Mouse (Mus musculus) MEL (cell line): Measurements from ENCODE around the gene Uncx.

Experiments
- CTCF ChIP-seq, 3 experiments: IDR thresholded peaks in 2 of 3; conservative IDR thresholded peaks in 1 of 3; 2 replicates each; pipeline ENCODE4 v1.5.1; 2011 to 2012; ENCODE audit warnings: low read length in 3 of 3, low read depth in 2 of 3, mild to moderate bottlenecking in 2 of 3, improper control_type of control experiment in 1 of 3, inconsistent platforms in 1 of 3, mixed read lengths in 1 of 3, moderate library complexity in 1 of 3; ENCODE audit not compliant: control insufficient read depth in 1 of 3, insufficient read depth in 1 of 3, poor library complexity in 1 of 3, severe bottlenecking in 1 of 3
- ETS1 ChIP-seq: IDR thresholded peaks from 2 replicates; pipeline ENCODE4 v1.6.1; 2012; ENCODE audit warnings: low read depth, mild to moderate bottlenecking, inconsistent platforms, low read length, improper control_type of control experiment, moderate library complexity
- GATA1 ChIP-seq: IDR thresholded peaks from 2 replicates; pipeline ENCODE4 v1.6.1; 2011; ENCODE audit warnings: low read depth, low read length, improper control_type of control experiment
- MAFK ChIP-seq: IDR thresholded peaks from 2 replicates; pipeline ENCODE4 v1.6.1; 2011; ENCODE audit warnings: low read depth, mild to moderate bottlenecking, low read length, improper control_type of control experiment, borderline replicate concordance
- POLR2A ChIP-seq, 2 experiments: IDR thresholded peaks; 2 replicates each; pipeline ENCODE4 v1.6.1; 2011 to 2012; ENCODE audit warnings: low read length in 2 of 2, mild to moderate bottlenecking in 2 of 2, control low read depth in 1 of 2, improper control_type of control experiment in 1 of 2, low read depth in 1 of 2, moderate library complexity in 1 of 2; ENCODE audit not compliant: control insufficient read depth in 1 of 2, insufficient read depth in 1 of 2, poor library complexity in 1 of 2
- TCF12 ChIP-seq: IDR thresholded peaks from 2 replicates; pipeline ENCODE4 v1.6.1; 2014; ENCODE audit warnings: low read depth, mild to moderate bottlenecking, inconsistent platforms, low read length, improper control_type of control experiment, moderate library complexity

DNA sequence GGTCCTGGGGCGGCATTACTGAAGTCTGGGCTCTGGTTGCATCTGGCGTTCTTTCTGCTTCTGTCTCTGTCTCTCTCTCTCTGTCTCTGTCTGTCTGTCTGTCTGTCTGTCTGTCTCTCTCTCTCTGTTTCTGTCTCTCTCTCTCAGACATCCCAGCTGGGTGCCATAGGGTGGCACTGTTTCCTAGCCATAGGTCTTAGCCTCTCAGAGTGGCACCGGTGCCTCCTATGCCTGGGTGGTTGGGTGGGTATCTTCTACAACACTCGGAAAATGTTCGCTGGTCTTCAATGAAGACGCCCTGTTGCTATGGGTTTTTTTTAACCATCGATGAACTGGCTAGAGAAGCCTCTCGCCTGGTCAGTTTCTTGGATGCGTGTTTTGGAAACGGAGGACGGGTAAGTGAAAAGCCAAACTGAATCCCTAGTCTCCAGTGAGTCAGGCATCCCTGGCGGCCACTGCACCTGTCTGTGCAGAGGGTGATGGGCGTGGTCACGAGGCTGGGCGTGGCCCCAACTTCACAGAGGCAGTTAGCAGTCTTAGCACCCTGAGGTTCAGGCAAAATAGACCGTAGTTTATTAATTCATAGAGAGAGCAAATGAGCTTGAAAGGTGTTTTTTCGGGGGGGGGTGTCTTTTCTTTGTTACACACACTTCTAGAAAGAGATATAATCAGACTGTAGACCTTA lies 32.5 kb upstream of the Uncx start:
- TF ChIP-seq CTCF (IDR thresholded peaks at IDR 0.05 in 2 of 3, conservative IDR thresholded peaks at IDR 0.05 in 1 of 3; ENCODE audit: control insufficient read depth in 1 of 3, insufficient read depth in 1 of 3, low read depth in 2 of 3, low read length in 3 of 3, poor library complexity in 1 of 3, severe bottlenecking in 1 of 3) (no peak; a peak in 1 of 6 replicates), TCF12 (no peak), ETS1 (no peak), POLR2A (IDR thresholded peaks at IDR 0.05; ENCODE audit: control insufficient read depth in 1 of 2, insufficient read depth in 1 of 2, low read depth in 1 of 2, low read length in 2 of 2, poor library complexity in 1 of 2) (no peak), GATA1 (no peak), MAFK (no peak)
